Mouse (Mus musculus): Measurements from ENCODE around the gene Nfs1. TPM values are rescaled to one million over a fixed set of nuclear protein-coding genes. Genes with fewer than 3 reads are reported as not detected.
A peak's percentile ranks its signal among the peaks of the same experiment; 100 is the strongest.
"Not testable (repeated sequence)": the region's sequence is repeated elsewhere in the genome, so short reads cannot be mapped to it uniquely, and the experiment has no call there.

The Nfs1 gene
- 50.0 and 54.2 TPM in 2 replicates for polyA plus RNA-seq (2015; fragmentation: Nextera tagmentation; extraction: Ambion mirVana)

GRCm38 (mm10) chr2:156143953-156144724 is at the start of gene Nfs1, which contains the start of gene Romo1:
Nfs1 (minus strand) TSS chr2:156144186.
Romo1 (plus strand) TSS chr2:156144039.
- Histone ChIP-seq H3K27ac (peak within 1 kb of the TSS; percentile 95), H3K9ac (peak within 1 kb of the TSS; percentile 83), H3K27me3 (replicated peaks) (no peaks in the 10 kb centered on the region), H3K36me3 (peaks cover 22% of the 10 kb centered on the region), H3K4me2 (peak within 1 kb of the TSS; percentile 86), H3K9me3 (no peaks in the 10 kb centered on the region), H3K4me3 (replicated peaks) (peak within 1 kb of the TSS; percentile 89), H3K4me1 (peaks cover 5% of the 10 kb centered on the region; the same call in 1 of the 2 replicates)
- under 1% methylated on average over 68 of the region's 70 CpGs for WGBS
- ATAC-seq (ENCODE audit: insufficient read depth, low FRiP score, low read depth), result peak; percentile 94

GRCm38 (mm10) chr2:156193066-156193862 is 49.3 kb upstream of the Nfs1 start:
- 75% methylated on average over 3 of the region's 3 CpGs for WGBS

GRCm38 (mm10) chr2:156192068-156192467 is 48.1 kb upstream of the Nfs1 start:
- H3K27me3 ChIP-seq (replicated peaks), result no peaks in the 10 kb centered on the region
- WGBS, result 77% methylated on average over 2 of the region's 2 CpGs
- no peak for ATAC-seq (ENCODE audit: insufficient read depth, low FRiP score, low read depth)
- H3K4me3 ChIP-seq (replicated peaks), result no peak overlapping the region
- no peak overlapping the region for H3K4me2 ChIP-seq
- H3K4me1 ChIP-seq, result no peaks in the 10 kb centered on the region
- no peak overlapping the region for H3K9ac ChIP-seq
- no peak overlapping the region for H3K27ac ChIP-seq
- H3K36me3 ChIP-seq, result no peaks in the 10 kb centered on the region
- H3K9me3 ChIP-seq, result no peaks in the 10 kb centered on the region

More at GRCm38 (mm10) chr2:156193066-156193862, 49.3 kb upstream of the Nfs1 start:
- Histone ChIP-seq H3K36me3 (no peaks in the 10 kb centered on the region), H3K4me3 (replicated peaks) (no peak overlapping the region), H3K4me1 (peaks cover 6% of the 10 kb centered on the region; the same call in 1 of the 2 replicates), H3K9ac (no peak overlapping the region), H3K27me3 (replicated peaks) (no peaks in the 10 kb centered on the region), H3K9me3 (no peaks in the 10 kb centered on the region), H3K4me2 (no peak overlapping the region), H3K27ac (no peak overlapping the region)
- ATAC-seq (ENCODE audit: insufficient read depth, low FRiP score, low read depth), result no peak

GRCm38 (mm10) chr2:156191540-156191939 is 47.6 kb upstream of the Nfs1 start:
- Histone ChIP-seq H3K4me2 (no peak overlapping the region), H3K36me3 (no peaks in the 10 kb centered on the region), H3K4me1 (no peaks in the 10 kb centered on the region), H3K9me3 (no peaks in the 10 kb centered on the region), H3K4me3 (replicated peaks) (no peak overlapping the region), H3K27me3 (replicated peaks) (no peaks in the 10 kb centered on the region), H3K27ac (no peak overlapping the region), H3K9ac (no peak overlapping the region)
- no peak for ATAC-seq (ENCODE audit: insufficient read depth, low FRiP score, low read depth)
- 90% methylated on average over 2 of the region's 2 CpGs for WGBS

- Histone ChIP-seq H3K9me3 (no peaks in the 10 kb centered on the region), H3K27me3 (replicated peaks) (no peaks in the 10 kb centered on the region), H3K4me1 (no peaks in the 10 kb centered on the region), H3K4me3 (replicated peaks) (no peak overlapping the region), H3K36me3 (no peaks in the 10 kb centered on the region), H3K9ac (no peak overlapping the region), H3K4me2 (no peak overlapping the region), H3K27ac (no peak overlapping the region)
- no peak for ATAC-seq (ENCODE audit: insufficient read depth, low FRiP score, low read depth)
- WGBS, result 76% methylated on average over 14 of the region's 14 CpGs
Measured at GRCm38 (mm10) chr2:156190004-156190896, 46.3 kb upstream of the Nfs1 start.

- not testable (repeated sequence) for H3K9ac ChIP-seq; H3K4me3 ChIP-seq (replicated peaks); H3K9me3 ChIP-seq; H3K36me3 ChIP-seq; H3K4me1 ChIP-seq; H3K27ac ChIP-seq; H3K27me3 ChIP-seq (replicated peaks); ATAC-seq (ENCODE audit: insufficient read depth, low FRiP score, low read depth); H3K4me2 ChIP-seq
- 65% methylated on average over 7 of the region's 7 CpGs for WGBS
Measured at GRCm38 (mm10) chr2:156189241-156189640, 45.3 kb upstream of the Nfs1 start.

- 0 out of 2 replicates have a peak overlapping the region, but pooled peaks have one; percentile 78 for H3K4me3 ChIP-seq (replicated peaks)
- no peak overlapping the region for H3K4me2 ChIP-seq
- H3K36me3 ChIP-seq, result peaks cover 5% of the 10 kb centered on the region; the same call in 1 of the 2 replicates
- ATAC-seq (ENCODE audit: insufficient read depth, low FRiP score, low read depth), result no peak
- H3K27me3 ChIP-seq (replicated peaks), result no peaks in the 10 kb centered on the region
- no peaks in the 10 kb centered on the region for H3K9me3 ChIP-seq
- 78% methylated on average over 2 of the region's 2 CpGs for WGBS
- H3K4me1 ChIP-seq, result peaks cover 22% of the 10 kb centered on the region
- H3K9ac ChIP-seq, result no peak overlapping the region
- no peak overlapping the region for H3K27ac ChIP-seq
Measured at GRCm38 (mm10) chr2:156181592-156181991, 37.6 kb upstream of the Nfs1 start.

- Histone ChIP-seq H3K9ac (peak overlapping the region; percentile 55; the same call in 1 of the 2 replicates), H3K4me1 (peaks cover 22% of the 10 kb centered on the region), H3K9me3 (no peaks in the 10 kb centered on the region), H3K27me3 (replicated peaks) (no peaks in the 10 kb centered on the region), H3K36me3 (peaks cover 5% of the 10 kb centered on the region; the same call in 1 of the 2 replicates), H3K4me2 (peak overlapping the region; percentile 55), H3K4me3 (replicated peaks) (peak overlapping the region; percentile 78), H3K27ac (peak overlapping the region; percentile 92)
- WGBS, result 13% methylated on average over 8 of the region's 8 CpGs
- ATAC-seq (ENCODE audit: insufficient read depth, low FRiP score, low read depth), result no peak
Measured at GRCm38 (mm10) chr2:156180824-156181590, 37.0 kb upstream of the Nfs1 start.

- peak; percentile 96 for ATAC-seq (ENCODE audit: insufficient read depth, low FRiP score, low read depth)
- under 1% methylated on average over 47 of the region's 47 CpGs for WGBS
- peak within 1 kb of the TSS; percentile 92 for H3K27ac ChIP-seq
Measured at GRCm38 (mm10) chr2:156180094-156180821, 36.3 kb upstream of the Nfs1 start, which contains the start of gene Rbm39. Rbm39 (minus strand) TSS chr2:156180238.

GRCm38 (mm10) chr2:156179796-156180093 is 35.8 kb upstream of the Nfs1 start:
- Histone ChIP-seq H3K27me3 (replicated peaks) (no peaks in the 10 kb centered on the region), H3K9me3 (no peaks in the 10 kb centered on the region), H3K4me2 (no peak overlapping the region), H3K4me3 (replicated peaks) (peak overlapping the region; percentile 78), H3K27ac (peak overlapping the region; percentile 90), H3K4me1 (peaks cover 22% of the 10 kb centered on the region), H3K36me3 (peaks cover 5% of the 10 kb centered on the region; the same call in 1 of the 2 replicates), H3K9ac (peak overlapping the region; percentile 99)
- ATAC-seq (ENCODE audit: insufficient read depth, low FRiP score, low read depth), result peak; percentile 24
- WGBS, result 0% methylated on average over 26 of the region's 41 CpGs

More at GRCm38 (mm10) chr2:156180094-156180821, 36.3 kb upstream of the Nfs1 start, which contains the start of gene Rbm39:
- Histone ChIP-seq H3K4me2 (peak within 1 kb of the TSS; percentile 71), H3K27me3 (replicated peaks) (no peaks in the 10 kb centered on the region), H3K4me3 (replicated peaks) (peak within 1 kb of the TSS; percentile 78), H3K9ac (peak within 1 kb of the TSS; percentile 99), H3K4me1 (peaks cover 22% of the 10 kb centered on the region), H3K9me3 (no peaks in the 10 kb centered on the region), H3K36me3 (peaks cover 5% of the 10 kb centered on the region; the same call in 1 of the 2 replicates)
